Mouse (Mus musculus) gonadal fat pad, adult 2 months (tissue): ENCODE measurements around the gene Mybpc3. TPM values are rescaled to one million over a fixed set of nuclear protein-coding genes. Genes with fewer than 3 reads are reported as not detected.

ENCODE experiments used
- DNase-seq: peaks from one replicate; pipeline ENCODE4 v3.0.0-alpha.2; 2012; ENCODE audit warnings: low read depth
- polyA plus RNA-seq: library from polyadenylated mRNA; depleted of rRNA; stranded (reverse); fragments of >200 nt; gene quantifications from 2 replicates; pipeline ENCODE4 v1.2.3, GENCODE M21; 2012

The Mybpc3 gene
- polyA plus RNA-seq, 1 experiment: 0.04 TPM

- no peak for DNase-seq
Measured at GRCm38 (mm10) chr2:91121497-91121896, 3.6 kb downstream of the Mybpc3 start.

- DNase-seq: no peak
Measured at GRCm38 (mm10) chr2:91123521-91123920, 5.6 kb downstream of the Mybpc3 start.

- DNase-seq: no peak
Measured at GRCm38 (mm10) chr2:91125101-91125500, 7.2 kb downstream of the Mybpc3 start.

GRCm38 (mm10) chr2:91128761-91129160 is 10.8 kb downstream of the Mybpc3 start:
- DNase-seq: no peak

- peak; percentile 57 for DNase-seq
Measured at GRCm38 (mm10) chr2:91130126-91130525, 12.2 kb downstream of the Mybpc3 start.

GRCm38 (mm10) chr2:91131251-91131650 is 13.3 kb downstream of the Mybpc3 start:
- DNase-seq: no peak

- DNase-seq: no peak
Measured at GRCm38 (mm10) chr2:91132035-91132434, 14.1 kb downstream of the Mybpc3 start.

GRCm38 (mm10) chr2:91136513-91137412 is 18.8 kb downstream of the Mybpc3 start:
- no peak for DNase-seq

- no peak for DNase-seq
Measured at GRCm38 (mm10) chr2:91137481-91137880, 19.5 kb downstream of the Mybpc3 start.

- DNase-seq: no peak
Measured at GRCm38 (mm10) chr2:91139311-91139710, 21.4 kb downstream of the Mybpc3 start.

GRCm38 (mm10) chr2:91139764-91140163 is 21.8 kb downstream of the Mybpc3 start:
- DNase-seq: no peak

- DNase-seq: no peak
Measured at GRCm38 (mm10) chr2:91142920-91143319, 25.0 kb downstream of the Mybpc3 start.

GRCm38 (mm10) chr2:91143401-91143800 is 25.5 kb downstream of the Mybpc3 start:
- no peak for DNase-seq

- DNase-seq: no peak
Measured at GRCm38 (mm10) chr2:91148101-91148500, 30.2 kb downstream of the Mybpc3 start.

- no peak for DNase-seq
Measured at GRCm38 (mm10) chr2:91151331-91151730, 33.4 kb downstream of the Mybpc3 start.

GRCm38 (mm10) chr2:91152885-91153377 is 35.0 kb downstream of the Mybpc3 start:
- no peak for DNase-seq

- no peak for DNase-seq
Measured at GRCm38 (mm10) chr2:91154091-91154490, 36.1 kb downstream of the Mybpc3 start.

- no peak for DNase-seq
Measured at GRCm38 (mm10) chr2:91157002-91157752, 39.2 kb downstream of the Mybpc3 start.

- DNase-seq: no peak
Measured at GRCm38 (mm10) chr2:91160591-91160990, 42.6 kb downstream of the Mybpc3 start.

GRCm38 (mm10) chr2:91162952-91163351 is 45.0 kb downstream of the Mybpc3 start:
- DNase-seq: no peak

GRCm38 (mm10) chr2:91163532-91163931 is 45.6 kb downstream of the Mybpc3 start:
- no peak for DNase-seq

- no peak for DNase-seq
Measured at GRCm38 (mm10) chr2:91164991-91165390, 47.0 kb downstream of the Mybpc3 start.

- no peak for DNase-seq
Measured at GRCm38 (mm10) chr2:91167629-91168028, 49.7 kb downstream of the Mybpc3 start.
